Mouse (Mus musculus) bone marrow, adult 2 months (tissue): ENCODE data around the gene Tle6.

Experiments
- CTCF ChIP-seq: fragments of 200-500 bp; IDR thresholded peaks from 2 replicates; pipeline ENCODE4 v1.5.1; 2011; ENCODE audit warnings: low read length, control low read depth; ENCODE audit not compliant: control insufficient read depth, insufficient read depth
- POLR2A ChIP-seq: fragments of 200-500 bp; IDR thresholded peaks from 2 replicates; pipeline ENCODE4 v1.6.1; 2011; ENCODE audit warnings: low read depth, mild to moderate bottlenecking, control low read depth, low read length, borderline replicate concordance; ENCODE audit not compliant: control insufficient read depth

- TF ChIP-seq POLR2A (no peak), CTCF (no peak)
Observed at GRCm38 (mm10) chr10:81593935-81594334, 6.9 kb downstream of the Tle6 start.
